Mouse (Mus musculus): ENCODE results near the gene Dnaaf3. TPM values are rescaled to one million over a fixed set of nuclear protein-coding genes. Genes with fewer than 3 reads are reported as not detected.
A peak's percentile ranks its signal among the peaks of the same experiment; 100 is the strongest.

The Dnaaf3 gene
- polyA plus RNA-seq, 1 experiment from 2014 or later = 1.3 TPM

DNA sequence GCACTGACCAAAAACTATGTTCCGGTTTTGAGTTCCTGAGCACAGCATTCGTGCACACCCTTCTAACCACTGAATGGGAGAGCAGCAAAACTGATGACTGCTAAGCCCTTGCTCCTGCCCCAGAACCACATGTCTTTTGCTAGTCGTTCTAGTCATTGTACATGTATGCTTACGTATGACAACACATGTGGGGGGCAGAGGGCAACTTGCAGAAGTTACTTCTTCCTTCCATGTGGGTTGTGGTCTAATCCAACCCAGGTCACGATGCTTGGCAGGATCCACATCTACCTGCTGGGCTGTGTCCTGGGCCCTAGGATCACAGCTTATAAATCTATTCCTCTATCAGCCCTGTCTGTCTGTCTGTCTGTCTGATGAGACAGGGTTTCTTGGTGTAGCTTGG, 28.4 kb downstream of the Dnaaf3 start:
- Histone ChIP-seq H3K27ac (ENCODE audit: low read depth, low read length) (no peak overlapping the region), H3K4me2 (replicated peaks; ENCODE audit: low read depth, low read length) (no peak overlapping the region), H3K27me3 (ENCODE audit: control insufficient read depth, insufficient read depth, low read length) (no peaks in the 10 kb centered on the region), H3K36me3 (ENCODE audit: control insufficient read depth, insufficient read depth, low read length) (no peaks in the 10 kb centered on the region), H3K4me3 (ENCODE audit: low read length) (no peak overlapping the region), H3K9ac (ENCODE audit: low read depth, low read length) (no peak overlapping the region), H3K9me3 (ENCODE audit: control insufficient read depth, low read length) (no peaks in the 10 kb centered on the region), H3K4me1 (ENCODE audit: control insufficient read depth, insufficient read depth, low read length) (peaks cover 15% of the 10 kb centered on the region)
- WGBS = 90% methylated on average over 5 of the region's 5 CpGs
- no peak for ATAC-seq (ENCODE audit: low FRiP score, low TSS enrichment)

DNA sequence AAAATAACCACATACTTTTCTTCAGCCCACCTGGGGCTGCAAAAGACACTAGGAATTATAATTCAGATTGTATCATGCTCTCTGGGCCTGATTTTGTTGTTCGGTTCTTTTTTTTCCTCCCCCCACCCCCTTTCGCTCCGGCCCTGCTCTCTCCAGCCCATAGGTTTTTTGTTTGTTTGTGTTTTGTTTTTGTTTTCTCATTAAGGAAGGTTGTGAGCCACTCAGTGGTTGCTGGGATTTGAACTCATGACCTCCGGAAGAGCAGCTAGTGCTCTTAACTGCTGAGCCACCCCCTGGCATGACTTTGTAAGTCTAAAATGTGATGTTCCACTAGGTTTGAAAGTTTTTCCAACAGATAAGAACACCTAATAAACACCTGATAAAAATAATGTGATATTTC, 29.2 kb downstream of the Dnaaf3 start:
- no peak for ATAC-seq (ENCODE audit: low FRiP score, low TSS enrichment)

DNA sequence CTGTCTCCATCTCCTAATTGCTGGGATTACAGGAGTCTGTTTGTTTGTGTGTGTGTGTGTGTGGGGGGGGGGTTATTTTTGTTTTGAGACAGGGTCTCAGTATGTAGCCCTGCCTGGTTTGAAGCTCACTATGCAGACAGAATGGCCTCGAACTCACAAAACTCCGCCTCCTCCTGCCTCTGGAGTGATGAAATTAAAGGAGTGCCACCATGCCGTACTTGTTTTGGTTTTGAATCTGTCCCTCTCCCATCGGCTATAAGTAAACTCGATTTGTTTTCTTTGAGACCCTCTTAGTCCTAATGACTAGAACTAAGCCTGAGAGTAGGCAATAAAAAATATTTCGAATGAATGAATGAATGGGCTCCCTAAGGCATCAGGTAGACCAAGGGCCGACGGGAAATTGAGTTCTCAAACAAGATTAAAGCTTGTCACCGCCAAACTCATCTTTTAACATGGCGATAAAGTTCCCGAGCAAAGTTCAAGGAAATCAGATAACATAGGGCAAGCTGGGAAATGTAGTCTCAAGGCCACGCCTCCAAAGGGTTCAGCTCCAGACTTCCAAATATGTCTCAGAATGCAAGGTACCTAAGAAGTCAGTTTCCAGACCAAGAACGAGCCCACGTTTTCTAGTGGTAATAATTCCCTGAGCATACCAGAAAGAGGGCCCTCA, 29.7 kb downstream of the Dnaaf3 start:
- no peaks in the 10 kb centered on the region for H3K27me3 ChIP-seq (ENCODE audit: control insufficient read depth, insufficient read depth, low read length)
- no peaks in the 10 kb centered on the region for H3K36me3 ChIP-seq (ENCODE audit: control insufficient read depth, insufficient read depth, low read length)
- 8% methylated on average over 14 of the region's 14 CpGs for WGBS
- H3K9ac ChIP-seq (ENCODE audit: low read depth, low read length) = no peak overlapping the region
- H3K9me3 ChIP-seq (ENCODE audit: control insufficient read depth, low read length) = no peaks in the 10 kb centered on the region
- H3K4me1 ChIP-seq (ENCODE audit: control insufficient read depth, insufficient read depth, low read length) = peaks cover 23% of the 10 kb centered on the region
- peak overlapping the region; percentile 77 for H3K4me3 ChIP-seq (ENCODE audit: low read length)
- H3K27ac ChIP-seq (ENCODE audit: low read depth, low read length) = no peak overlapping the region; the same call in 1 of the 2 replicates
- ATAC-seq (ENCODE audit: low FRiP score, low TSS enrichment) = peak; percentile 16; the same call in 1 of the 2 replicates
- peak overlapping the region; percentile 78 for H3K4me2 ChIP-seq (replicated peaks; ENCODE audit: low read depth, low read length)

More for the DNA sequence above, 29.2 kb downstream of the Dnaaf3 start:
- peaks cover 22% of the 10 kb centered on the region for H3K4me1 ChIP-seq (ENCODE audit: control insufficient read depth, insufficient read depth, low read length)
- no peaks in the 10 kb centered on the region for H3K9me3 ChIP-seq (ENCODE audit: control insufficient read depth, low read length)
- no peak overlapping the region; the same call in 1 of the 2 replicates for H3K27ac ChIP-seq (ENCODE audit: low read depth, low read length)
- H3K4me2 ChIP-seq (replicated peaks; ENCODE audit: low read depth, low read length) = no peak overlapping the region
- H3K27me3 ChIP-seq (ENCODE audit: control insufficient read depth, insufficient read depth, low read length) = no peaks in the 10 kb centered on the region
- H3K36me3 ChIP-seq (ENCODE audit: control insufficient read depth, insufficient read depth, low read length) = no peaks in the 10 kb centered on the region
- WGBS = 86% methylated on average over 4 of the region's 4 CpGs
- no peak overlapping the region for H3K9ac ChIP-seq (ENCODE audit: low read depth, low read length)
- H3K4me3 ChIP-seq (ENCODE audit: low read length) = no peak overlapping the region

GRCm38 (mm10) chr7:4501558-4502397, 30.5 kb downstream of the Dnaaf3 start, which contains the start of gene Ppp1r12c:
Gene Ppp1r12c (minus strand): TSS chr7:4501680.
- H3K36me3 ChIP-seq (ENCODE audit: control insufficient read depth, insufficient read depth, low read length) = peaks cover 5% of the 10 kb centered on the region; the same call in 1 of the 2 replicates
- H3K4me2 ChIP-seq (replicated peaks; ENCODE audit: low read depth, low read length) = peak within 1 kb of the TSS; percentile 78
- under 1% methylated on average over 57 of the region's 62 CpGs for WGBS
- peak within 1 kb of the TSS; percentile 93 for H3K9ac ChIP-seq (ENCODE audit: low read depth, low read length)
- H3K27me3 ChIP-seq (ENCODE audit: control insufficient read depth, insufficient read depth, low read length) = no peaks in the 10 kb centered on the region
- peak within 1 kb of the TSS; percentile 83 for H3K27ac ChIP-seq (ENCODE audit: low read depth, low read length)
- peak; percentile 92 for ATAC-seq (ENCODE audit: low FRiP score, low TSS enrichment)
- peak within 1 kb of the TSS; percentile 77 for H3K4me3 ChIP-seq (ENCODE audit: low read length)
- H3K9me3 ChIP-seq (ENCODE audit: control insufficient read depth, low read length) = no peaks in the 10 kb centered on the region
- H3K4me1 ChIP-seq (ENCODE audit: control insufficient read depth, insufficient read depth, low read length) = peaks cover 23% of the 10 kb centered on the region

DNA sequence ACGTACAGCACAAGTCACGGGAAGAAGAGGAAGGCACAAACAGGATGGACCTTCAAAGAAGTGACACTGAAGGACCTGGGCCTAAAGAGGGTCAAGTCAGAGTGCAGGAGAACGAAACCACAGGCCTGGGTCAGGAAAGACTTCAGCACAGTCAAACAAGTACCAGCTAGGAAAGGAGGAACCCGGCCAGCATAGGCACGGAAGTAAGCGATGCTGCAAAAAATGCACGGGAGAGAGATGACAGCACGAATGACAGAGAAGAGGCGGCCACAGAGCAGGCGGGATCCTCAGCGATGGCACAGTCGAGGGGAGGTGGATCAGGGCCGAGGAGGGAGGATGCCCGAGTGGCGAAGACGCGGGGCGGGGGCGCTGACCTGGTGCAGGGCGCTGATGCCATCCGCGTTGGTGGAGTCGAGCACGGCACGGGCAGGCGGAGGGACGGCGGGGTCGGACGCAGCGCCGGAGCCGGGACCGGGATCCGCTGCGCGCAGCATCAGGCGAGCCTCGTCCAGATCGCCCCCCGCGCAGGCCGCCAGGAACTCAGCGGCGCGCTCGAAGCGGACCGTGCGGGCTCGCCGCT, 31.3 kb downstream of the Dnaaf3 start:
- ATAC-seq (ENCODE audit: low FRiP score, low TSS enrichment) = peak; percentile 44
- Histone ChIP-seq H3K9me3 (ENCODE audit: control insufficient read depth, low read length) (no peaks in the 10 kb centered on the region), H3K27ac (ENCODE audit: low read depth, low read length) (0 out of 2 replicates have a peak overlapping the region, but pooled peaks have one; percentile 83), H3K4me1 (ENCODE audit: control insufficient read depth, insufficient read depth, low read length) (peaks cover 23% of the 10 kb centered on the region), H3K27me3 (ENCODE audit: control insufficient read depth, insufficient read depth, low read length) (no peaks in the 10 kb centered on the region), H3K4me3 (ENCODE audit: low read length) (peak overlapping the region; percentile 77), H3K36me3 (ENCODE audit: control insufficient read depth, insufficient read depth, low read length) (peaks cover 13% of the 10 kb centered on the region; the same call in 1 of the 2 replicates), H3K9ac (ENCODE audit: low read depth, low read length) (peak overlapping the region; percentile 93), H3K4me2 (replicated peaks; ENCODE audit: low read depth, low read length) (peak overlapping the region; percentile 78)
- WGBS = under 1% methylated on average over 39 of the region's 52 CpGs

- Histone ChIP-seq H3K4me2 (replicated peaks; ENCODE audit: low read depth, low read length) (no peak overlapping the region), H3K4me3 (ENCODE audit: low read length) (no peak overlapping the region; the same call in none of the 2 replicates), H3K27ac (ENCODE audit: low read depth, low read length) (no peak overlapping the region), H3K36me3 (ENCODE audit: control insufficient read depth, insufficient read depth, low read length) (peaks cover 23% of the 10 kb centered on the region), H3K4me1 (ENCODE audit: control insufficient read depth, insufficient read depth, low read length) (peaks cover 23% of the 10 kb centered on the region), H3K9me3 (ENCODE audit: control insufficient read depth, low read length) (no peaks in the 10 kb centered on the region), H3K27me3 (ENCODE audit: control insufficient read depth, insufficient read depth, low read length) (no peaks in the 10 kb centered on the region), H3K9ac (ENCODE audit: low read depth, low read length) (peak overlapping the region; percentile 28; the same call in 1 of the 2 replicates)
- 91% methylated on average over 4 of the region's 4 CpGs for WGBS
- ATAC-seq (ENCODE audit: low FRiP score, low TSS enrichment) = no peak
Measured at GRCm38 (mm10) chr7:4499034-4499433, 33.2 kb downstream of the Dnaaf3 start.

DNA sequence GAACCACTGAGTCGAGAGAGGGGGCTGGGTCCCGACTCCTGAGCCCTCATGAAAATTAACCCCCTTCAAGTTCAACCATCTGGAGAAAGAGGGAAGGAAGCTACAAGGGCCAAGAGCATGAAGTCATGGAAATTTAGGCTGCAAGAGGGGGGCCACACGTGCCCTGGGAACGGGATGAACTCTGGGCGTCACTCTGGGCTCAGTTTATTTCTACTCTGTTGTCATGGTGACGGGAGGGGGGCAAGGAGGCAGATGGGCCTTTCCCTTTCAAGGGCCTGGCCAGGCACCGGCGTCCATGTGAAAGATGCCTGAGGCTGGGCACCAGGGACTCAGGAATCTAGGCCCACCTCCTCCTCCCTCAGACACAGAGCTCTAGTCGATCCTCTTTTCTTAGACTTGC, 34.0 kb downstream of the Dnaaf3 start:
- no peaks in the 10 kb centered on the region for H3K27me3 ChIP-seq (ENCODE audit: control insufficient read depth, insufficient read depth, low read length)
- no peak overlapping the region for H3K4me2 ChIP-seq (replicated peaks; ENCODE audit: low read depth, low read length)
- H3K27ac ChIP-seq (ENCODE audit: low read depth, low read length) = no peak overlapping the region
- peaks cover 23% of the 10 kb centered on the region for H3K36me3 ChIP-seq (ENCODE audit: control insufficient read depth, insufficient read depth, low read length)
- no peaks in the 10 kb centered on the region for H3K9me3 ChIP-seq (ENCODE audit: control insufficient read depth, low read length)
- H3K4me1 ChIP-seq (ENCODE audit: control insufficient read depth, insufficient read depth, low read length) = peaks cover 23% of the 10 kb centered on the region
- H3K9ac ChIP-seq (ENCODE audit: low read depth, low read length) = peak overlapping the region; percentile 31; the same call in 1 of the 2 replicates
- WGBS = 24% methylated on average over 9 of the region's 9 CpGs
- no peak for ATAC-seq (ENCODE audit: low FRiP score, low TSS enrichment)
- no peak overlapping the region for H3K4me3 ChIP-seq (ENCODE audit: low read length)

GRCm38 (mm10) chr7:4497271-4497903, 34.9 kb downstream of the Dnaaf3 start:
- no peak overlapping the region for H3K4me3 ChIP-seq (ENCODE audit: low read length)
- H3K27ac ChIP-seq (ENCODE audit: low read depth, low read length) = no peak overlapping the region
- peaks cover 25% of the 10 kb centered on the region for H3K36me3 ChIP-seq (ENCODE audit: control insufficient read depth, insufficient read depth, low read length)
- 94% methylated on average over 9 of the region's 9 CpGs for WGBS
- ATAC-seq (ENCODE audit: low FRiP score, low TSS enrichment) = no peak
- H3K9ac ChIP-seq (ENCODE audit: low read depth, low read length) = no peak overlapping the region
- no peaks in the 10 kb centered on the region for H3K9me3 ChIP-seq (ENCODE audit: control insufficient read depth, low read length)
- H3K4me1 ChIP-seq (ENCODE audit: control insufficient read depth, insufficient read depth, low read length) = peaks cover 23% of the 10 kb centered on the region
- no peak overlapping the region for H3K4me2 ChIP-seq (replicated peaks; ENCODE audit: low read depth, low read length)
- H3K27me3 ChIP-seq (ENCODE audit: control insufficient read depth, insufficient read depth, low read length) = no peaks in the 10 kb centered on the region

Measured in kidney, embryonic 14.5 days (tissue).